Mouse (Mus musculus): ENCODE measurements around the gene Wnt10b.

The Wnt10b gene

GRCm38 (mm10) chr15:98796803-98797595 is 19.0 kb upstream of the Wnt10b start:
- DNase-seq (ENCODE audit: low spot score in 2 of 2): no peak

- DNase-seq (ENCODE audit: low spot score in 2 of 2): no peak
These were observed 15.3 kb upstream of the Wnt10b start for GRCm38 (mm10) chr15:98793141-98793698.

GRCm38 (mm10) chr15:98792233-98793020 is 14.5 kb upstream of the Wnt10b start:
- no peak for DNase-seq (ENCODE audit: low spot score in 2 of 2)

- no peak for DNase-seq (ENCODE audit: low spot score in 2 of 2)
These were observed 13.8 kb upstream of the Wnt10b start for GRCm38 (mm10) chr15:98791771-98792170.

- no peak for DNase-seq (ENCODE audit: low spot score in 2 of 2)
These were observed 13.3 kb upstream of the Wnt10b start for GRCm38 (mm10) chr15:98791221-98791620.

- no peak for DNase-seq (ENCODE audit: low spot score in 2 of 2)
These were observed 12.8 kb upstream of the Wnt10b start for GRCm38 (mm10) chr15:98790761-98791160.

- DNase-seq (ENCODE audit: low spot score in 2 of 2): peak; percentile 32 to 47
These were observed 11.9 kb upstream of the Wnt10b start, which contains the start of gene Wnt1 for GRCm38 (mm10) chr15:98789661-98790535. Gene Wnt1 (plus strand): TSS chr15:98789857.

GRCm38 (mm10) chr15:98788972-98789660 is 11.2 kb upstream of the Wnt10b start:
- DNase-seq (ENCODE audit: low spot score in 2 of 2): no peak

- DNase-seq (ENCODE audit: low spot score in 2 of 2): no peak
These were observed 10.0 kb upstream of the Wnt10b start for GRCm38 (mm10) chr15:98787930-98788329.

- no peak for DNase-seq (ENCODE audit: low spot score in 2 of 2)
These were observed 7.8 kb upstream of the Wnt10b start for GRCm38 (mm10) chr15:98785744-98786143.

- no peak for DNase-seq (ENCODE audit: low spot score in 2 of 2)
These were observed 3.2 kb upstream of the Wnt10b start for GRCm38 (mm10) chr15:98781166-98781565.

- DNase-seq (ENCODE audit: low spot score in 2 of 2): no peak
These were observed 2.6 kb upstream of the Wnt10b start for GRCm38 (mm10) chr15:98780573-98780972.

GRCm38 (mm10) chr15:98780075-98780474 is 2.1 kb upstream of the Wnt10b start:
- no peak for DNase-seq (ENCODE audit: low spot score in 2 of 2)

GRCm38 (mm10) chr15:98778806-98779205 is 856 bp upstream of the Wnt10b start:
- no peak for DNase-seq (ENCODE audit: low spot score in 2 of 2)

- no peak for DNase-seq (ENCODE audit: low spot score in 2 of 2)
These were observed 331 bp upstream of the Wnt10b start for GRCm38 (mm10) chr15:98778191-98778770.

GRCm38 (mm10) chr15:98777005-98777616 is 839 bp downstream of the Wnt10b start:
- DNase-seq (ENCODE audit: low spot score in 2 of 2): peak; percentile 20 to 23

GRCm38 (mm10) chr15:98776280-98777004 is 1.5 kb downstream of the Wnt10b start:
- DNase-seq (ENCODE audit: low spot score in 2 of 2): peak; percentile 35 to 50

GRCm38 (mm10) chr15:98775533-98775932 is 2.4 kb downstream of the Wnt10b start:
- DNase-seq (ENCODE audit: low spot score in 2 of 2): no peak

GRCm38 (mm10) chr15:98774096-98774495 is 3.9 kb downstream of the Wnt10b start:
- no peak for DNase-seq (ENCODE audit: low spot score in 2 of 2)
